Mouse (Mus musculus) MEL-GATA-1-ER (cell line): Measurements from ENCODE around the gene Olfr1412.
A peak's percentile ranks its signal among the peaks of the same experiment; 100 is the strongest.

Experiments used
- DNase-seq: peaks from one replicate; pipeline ENCODE4 v3.0.0-alpha.2; 2012; ENCODE audit warnings: low read depth; ENCODE audit errors: extremely low read depth

The Olfr1412 gene

DNA sequence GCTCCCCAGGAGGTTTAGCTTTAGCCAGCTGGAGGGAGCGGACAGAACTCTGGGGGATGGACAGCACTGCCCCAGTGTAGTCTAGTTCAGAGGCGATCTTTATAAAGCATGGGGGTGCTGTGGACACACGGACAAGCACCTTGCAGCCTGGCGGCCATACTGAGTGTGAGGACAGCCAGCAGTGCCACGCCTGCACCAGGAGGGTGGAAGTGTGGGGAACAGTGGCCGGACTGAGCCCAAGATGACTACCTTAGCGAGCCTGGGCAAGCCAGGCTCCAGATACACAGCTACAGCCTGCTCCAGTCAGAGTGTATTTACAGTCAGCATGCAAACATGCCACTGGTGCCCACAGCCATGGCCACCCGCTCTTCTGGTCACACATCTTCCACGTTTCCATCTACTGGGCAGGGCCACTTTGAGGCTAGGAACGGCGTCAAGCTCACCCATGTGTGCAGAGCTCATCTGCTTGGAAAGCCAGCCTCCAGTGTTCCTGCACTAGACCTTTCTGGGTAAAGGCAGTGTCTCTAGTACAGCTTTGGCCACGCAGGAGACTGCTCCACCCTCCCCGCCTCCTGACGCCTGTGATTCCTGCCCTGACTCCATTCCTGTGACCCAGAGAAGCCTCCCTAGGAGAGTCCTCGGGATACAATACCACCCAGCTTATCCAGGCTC, 52.1 kb downstream of the Olfr1412 start:
- no peak for DNase-seq

DNA sequence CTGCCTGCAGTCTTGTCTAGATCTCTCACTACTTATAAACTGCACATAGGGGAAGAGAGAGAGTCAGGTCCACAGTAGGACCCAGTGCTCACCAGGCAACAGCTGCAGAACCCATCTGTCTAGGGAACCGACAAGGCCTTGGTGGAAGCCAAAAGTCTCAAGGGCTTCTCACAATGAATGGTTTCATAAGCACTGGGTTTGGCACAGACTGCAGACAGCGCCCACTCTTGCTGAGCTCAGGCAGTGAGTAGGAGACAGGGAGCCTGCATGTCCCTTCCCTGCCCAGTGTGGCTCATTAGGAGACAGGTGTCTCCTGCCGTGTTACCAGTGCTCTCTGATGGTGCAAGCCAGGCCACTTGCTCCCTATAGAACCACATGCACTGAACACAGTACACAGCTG, 52.6 kb downstream of the Olfr1412 start:
- no peak for DNase-seq

DNA sequence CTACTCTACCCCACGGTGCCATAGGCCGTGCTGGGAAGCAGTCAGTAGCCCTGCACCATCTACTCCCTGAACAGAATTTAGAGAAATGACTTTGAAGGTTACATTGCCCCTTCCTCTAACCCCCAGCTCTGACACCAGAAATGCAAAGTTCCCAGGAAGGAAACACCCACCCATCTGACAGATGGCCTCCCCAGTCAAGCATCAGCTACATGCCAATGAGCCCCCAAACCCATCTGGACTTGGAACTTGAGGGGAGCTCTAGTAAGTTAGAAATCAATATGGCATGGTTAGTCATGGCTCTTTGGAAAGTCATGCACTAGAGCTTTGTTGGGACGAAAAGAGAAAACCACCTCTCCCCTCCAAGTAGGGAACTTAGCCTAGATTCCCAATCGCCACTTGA, 53.2 kb downstream of the Olfr1412 start:
- DNase-seq, result no peak

DNA sequence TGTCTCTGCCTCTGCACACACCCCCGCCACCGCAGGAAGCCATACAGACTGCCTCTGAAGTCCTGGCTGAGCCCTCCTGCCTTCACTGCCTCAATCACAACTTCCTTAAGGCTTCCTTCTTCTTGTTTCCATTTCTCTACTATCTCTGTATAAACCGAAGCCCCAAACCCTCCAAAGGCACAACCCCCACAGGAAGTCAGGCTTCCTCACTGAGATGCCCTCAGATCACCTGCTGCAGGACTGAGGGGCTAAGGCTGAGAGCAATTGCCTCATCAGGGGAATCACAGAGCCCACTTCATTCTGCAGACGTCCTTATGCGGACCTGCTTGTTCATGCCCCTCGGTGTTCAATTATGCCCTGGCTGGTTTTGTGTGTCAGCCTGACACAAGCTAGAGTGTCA, 54.8 kb downstream of the Olfr1412 start:
- DNase-seq, result peak; percentile 27
